Mouse (Mus musculus) spleen, adult 2 months (tissue): Measurements from ENCODE around the gene Frmd8. TPM values are rescaled to one million over a fixed set of nuclear protein-coding genes. Genes with fewer than 3 reads are reported as not detected.
A peak's percentile ranks its signal among the peaks of the same experiment; 100 is the strongest.
"Not testable (repeated sequence)": the region's sequence is repeated elsewhere in the genome, so short reads cannot be mapped to it uniquely, and the experiment has no call there.

Experiments
- DNase-seq, 2 experiments: peaks; one replicate each; pipeline versions ENCODE4 v3.0.0 to v3.0.0-alpha.2; 2012 to 2021; ENCODE audit warnings: low spot score in 2 of 2, low read depth in 1 of 2
- H3K27ac ChIP-seq: fragments of 200-500 bp; 2 replicates; pipeline ENCODE4 v1.5.1; 2012; ENCODE audit warnings: low read length, inconsistent platforms; ENCODE audit not compliant: insufficient read depth
- H3K27me3 ChIP-seq: fragments of 200-500 bp; 2 replicates; pipeline ENCODE4 v1.6.1; 2012; ENCODE audit warnings: mild to moderate bottlenecking, moderate library complexity, low read length, inconsistent platforms; ENCODE audit not compliant: control insufficient read depth, insufficient read depth
- H3K36me3 ChIP-seq: fragments of 200-500 bp; 2 replicates; pipeline ENCODE4 v1.6.1; 2012; ENCODE audit warnings: mild to moderate bottlenecking, low read length, inconsistent platforms; ENCODE audit not compliant: control insufficient read depth, insufficient read depth
- H3K4me1 ChIP-seq: fragments of 200-500 bp; 2 replicates; pipeline ENCODE4 v1.6.1; 2011; ENCODE audit warnings: inconsistent platforms; ENCODE audit not compliant: control insufficient read depth, insufficient read depth, insufficient read length
- H3K4me3 ChIP-seq: fragments of 200-500 bp; 2 replicates; pipeline ENCODE4 v1.5.1; 2011; ENCODE audit warnings: mild to moderate bottlenecking, inconsistent platforms; ENCODE audit not compliant: insufficient read depth, insufficient read length; ENCODE audit errors: extremely low read depth
- CTCF ChIP-seq: fragments of 200-500 bp; IDR thresholded peaks from 2 replicates; pipeline ENCODE4 v1.5.1; 2011; ENCODE audit warnings: mild to moderate bottlenecking, inconsistent platforms; ENCODE audit not compliant: insufficient read depth, insufficient read length, insufficient replicate concordance; ENCODE audit errors: extremely low read depth
- POLR2A ChIP-seq: fragments of 200-500 bp; IDR thresholded peaks from 2 replicates; pipeline ENCODE4 v1.6.1; 2011; ENCODE audit warnings: low read depth, low read length, inconsistent platforms
- WGBS: fragments of 180-500 bp; shearing (Covaris S2); methylation state at CpG from one replicate; pipeline ENCODE4 v1.1.7; 2018; 5-methylcytosine and 5-hydroxymethylcytosine counted together
- polyA plus RNA-seq: library from polyadenylated mRNA; depleted of rRNA; stranded (reverse); fragments of >200 nt; gene quantifications from 2 replicates; pipeline ENCODE4 v1.2.3, GENCODE M21; 2012

Gene Frmd8
- polyA plus RNA-seq, 1 experiment = 42.3 TPM

DNA sequence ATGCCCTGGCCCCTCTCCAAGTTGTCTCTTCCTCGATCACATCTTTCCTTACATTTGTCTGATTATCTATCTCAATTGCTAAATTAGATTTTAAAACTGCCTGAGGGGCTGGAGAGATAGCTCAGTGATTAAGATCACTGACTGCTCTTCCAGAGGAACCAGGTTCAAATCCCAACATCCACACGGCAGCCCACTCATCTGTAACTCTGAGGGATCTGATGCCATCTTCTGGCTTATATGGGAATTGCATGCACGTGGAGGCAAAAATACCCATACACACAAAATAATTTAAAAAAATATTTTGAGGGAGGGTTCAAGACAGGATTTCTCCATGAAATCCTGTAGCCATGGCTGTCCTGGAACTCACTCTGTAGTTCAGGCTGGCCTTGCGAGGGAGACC is 10.8 kb upstream of the Frmd8 start:
- Histone ChIP-seq H3K27ac (no peak overlapping the region), H3K4me1 (no peaks in the 10 kb centered on the region), H3K27me3 (no peaks in the 10 kb centered on the region), H3K4me3 (no peak overlapping the region), H3K36me3 (peaks cover 12% of the 10 kb centered on the region; the same call in 1 of the 2 replicates)
- WGBS = 81% methylated on average over 4 of the region's 4 CpGs
- DNase-seq = no peak
- no peak for TF ChIP-seq POLR2A

DNA sequence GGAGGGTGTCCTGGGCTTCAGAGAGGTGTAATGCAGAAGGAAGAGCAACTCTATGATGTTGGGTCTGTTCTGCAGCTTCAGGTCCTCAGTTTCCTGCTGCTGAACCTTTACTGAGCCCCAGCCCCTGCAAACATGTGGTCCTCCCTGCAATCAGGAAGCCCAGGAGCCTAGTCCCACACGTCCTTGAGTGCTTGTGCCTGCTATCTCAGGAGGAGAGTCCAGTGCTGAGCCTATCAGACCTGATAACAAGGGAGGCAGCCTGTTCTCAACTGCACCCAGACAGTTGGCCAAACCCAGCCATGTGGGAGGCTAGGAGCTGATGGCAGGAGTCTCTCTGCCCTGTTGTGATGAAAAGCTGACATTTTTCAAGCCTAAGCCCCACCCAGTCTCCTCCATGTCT is 8.9 kb upstream of the Frmd8 start:
- WGBS = 75% methylated on average over 1 of the region's 1 CpGs

DNA sequence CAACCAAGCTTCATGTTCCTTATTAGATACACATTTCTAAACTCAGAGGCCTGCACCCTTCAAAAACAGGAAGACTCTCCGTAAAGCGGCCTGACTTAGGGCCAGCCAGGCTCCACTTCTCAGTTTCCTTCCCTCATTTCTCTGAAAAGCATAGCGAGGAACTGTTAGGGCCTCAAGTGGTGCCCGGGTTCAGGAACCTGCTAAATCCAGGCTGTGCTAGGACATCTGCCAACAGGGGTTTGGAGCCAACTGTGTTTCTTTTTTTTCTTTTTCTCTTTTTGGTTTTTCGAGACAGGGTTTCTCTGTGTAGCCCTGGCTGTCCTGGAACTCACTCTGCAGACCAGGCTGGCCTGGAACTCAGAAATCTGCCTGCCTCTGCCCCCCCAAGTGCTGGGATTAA is 7.0 kb upstream of the Frmd8 start:
- not testable (repeated sequence) for H3K27me3 ChIP-seq, H3K27ac ChIP-seq, H3K4me1 ChIP-seq, H3K4me3 ChIP-seq, DNase-seq
- WGBS = 42% methylated on average over 5 of the region's 5 CpGs
- peaks cover 13% of the 10 kb centered on the region; the same call in 1 of the 2 replicates for H3K36me3 ChIP-seq

More for the DNA sequence above, 8.9 kb upstream of the Frmd8 start:
- TF ChIP-seq CTCF = no peak
- TF ChIP-seq POLR2A = no peak
- no peak overlapping the region for H3K27ac ChIP-seq
- no peak for DNase-seq
- H3K36me3 ChIP-seq = peaks cover 13% of the 10 kb centered on the region; the same call in 1 of the 2 replicates
- H3K4me1 ChIP-seq = no peaks in the 10 kb centered on the region
- no peak overlapping the region for H3K4me3 ChIP-seq
- H3K27me3 ChIP-seq = no peaks in the 10 kb centered on the region

DNA sequence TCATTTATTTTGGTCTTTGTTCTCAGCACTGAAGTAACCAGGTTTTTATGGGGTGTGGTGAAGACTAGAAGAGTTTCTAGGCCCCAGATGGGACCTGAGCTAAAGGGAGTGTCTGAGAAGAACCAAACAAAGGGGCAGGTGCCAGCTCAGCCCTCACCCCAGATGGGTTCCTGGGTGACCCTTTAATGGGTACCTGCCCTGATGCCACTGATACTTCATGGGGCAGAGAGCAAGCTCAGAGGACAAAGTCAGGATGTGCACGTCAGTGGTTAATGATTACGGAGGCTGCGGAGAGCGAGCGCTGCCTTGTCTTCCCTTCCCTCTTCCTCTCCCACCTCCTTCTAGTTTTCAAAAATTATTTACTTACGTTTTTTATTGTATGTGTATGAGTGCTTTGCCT is 6.1 kb upstream of the Frmd8 start:
- TF ChIP-seq CTCF = no peak
- no peak for TF ChIP-seq POLR2A
- no peak for DNase-seq
- Histone ChIP-seq H3K27me3 (no peaks in the 10 kb centered on the region), H3K4me1 (peaks cover 8% of the 10 kb centered on the region; the same call in 1 of the 2 replicates), H3K36me3 (peaks cover 13% of the 10 kb centered on the region; the same call in 1 of the 2 replicates), H3K4me3 (no peak overlapping the region), H3K27ac (no peak overlapping the region)
- WGBS = 92% methylated on average over 6 of the region's 6 CpGs

DNA sequence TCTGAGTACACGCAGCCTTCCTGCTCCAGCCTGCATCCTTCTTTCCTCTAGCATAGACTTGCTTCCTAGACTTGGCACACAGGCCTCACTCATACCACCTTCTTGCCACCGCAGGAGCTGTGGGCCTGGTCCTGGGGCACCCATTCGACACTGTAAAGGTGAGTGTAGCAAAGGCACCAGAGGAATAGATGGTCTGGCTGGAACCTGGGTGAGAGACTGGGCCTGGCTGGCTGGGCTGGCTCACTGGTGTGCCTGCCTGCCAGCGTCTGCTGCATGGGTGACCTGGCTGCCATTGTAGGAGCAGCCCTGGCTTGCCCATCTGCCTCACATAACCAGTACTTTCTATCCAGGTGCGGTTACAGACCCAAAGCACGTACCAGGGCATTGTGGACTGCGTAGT is 4.7 kb upstream of the Frmd8 start:
- Histone ChIP-seq H3K4me1 (peaks cover 12% of the 10 kb centered on the region; the same call in 1 of the 2 replicates), H3K27me3 (no peaks in the 10 kb centered on the region), H3K4me3 (no peak overlapping the region), H3K27ac (no peak overlapping the region), H3K36me3 (peaks cover 7% of the 10 kb centered on the region; the same call in 1 of the 2 replicates)
- no peak for DNase-seq
- TF ChIP-seq CTCF (no peak), POLR2A (no peak)
- 94% methylated on average over 7 of the region's 7 CpGs for WGBS

DNA sequence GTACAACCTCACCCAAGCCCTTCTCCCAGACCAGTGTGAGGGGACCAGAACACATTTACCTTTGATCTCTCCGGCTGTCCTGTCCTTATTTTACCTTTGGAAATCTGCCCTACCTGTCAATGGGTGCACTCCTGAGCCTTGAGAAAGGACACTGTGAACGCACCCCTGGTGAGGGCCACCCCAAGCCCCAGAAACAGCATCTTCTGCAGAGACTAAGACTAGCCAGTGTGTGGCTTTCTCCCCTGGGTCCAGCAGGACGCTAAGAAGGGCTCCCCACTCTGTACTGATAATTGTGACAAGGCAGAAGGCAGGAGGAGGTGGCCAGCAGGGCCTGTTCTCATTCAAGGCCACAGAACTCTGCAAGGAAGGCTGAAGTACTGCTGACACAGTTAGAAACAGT is 3.8 kb upstream of the Frmd8 start:
- H3K4me1 ChIP-seq = peaks cover 15% of the 10 kb centered on the region
- no peaks in the 10 kb centered on the region for H3K27me3 ChIP-seq
- H3K27ac ChIP-seq = no peak overlapping the region
- H3K36me3 ChIP-seq = peaks cover 5% of the 10 kb centered on the region; the same call in 1 of the 2 replicates
- TF ChIP-seq POLR2A (no peak), CTCF (no peak)
- WGBS = 65% methylated on average over 3 of the region's 3 CpGs
- no peak overlapping the region for H3K4me3 ChIP-seq
- no peak for DNase-seq

DNA sequence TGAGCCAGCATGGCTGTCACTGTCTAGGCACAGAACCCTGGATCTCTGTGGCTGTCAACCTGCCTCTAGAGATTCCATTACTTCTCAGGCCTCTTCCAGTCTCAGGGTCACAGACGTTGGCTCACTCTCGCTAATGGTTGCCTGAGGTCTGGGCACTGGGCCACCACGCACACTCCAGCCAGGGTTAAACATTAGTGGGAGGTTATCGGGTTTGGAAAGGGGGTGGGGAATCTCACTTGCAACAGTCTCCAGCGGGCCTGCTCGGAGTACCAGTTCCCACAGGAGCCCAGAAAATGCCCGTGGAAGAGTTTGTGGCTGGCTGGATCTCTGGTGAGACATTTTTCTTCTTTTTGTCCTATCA is 3.3 kb upstream of the Frmd8 start:
- peaks cover 15% of the 10 kb centered on the region for H3K4me1 ChIP-seq
- 30% methylated on average over 7 of the region's 7 CpGs for WGBS
- DNase-seq = no peak
- TF ChIP-seq POLR2A = no peak
- peak overlapping the region; percentile 91 for H3K27ac ChIP-seq
- H3K4me3 ChIP-seq = peak overlapping the region; percentile 52; the same call in 1 of the 2 replicates
- H3K36me3 ChIP-seq = peaks cover 4% of the 10 kb centered on the region; the same call in 1 of the 2 replicates
- H3K27me3 ChIP-seq = no peaks in the 10 kb centered on the region
